Mouse (Mus musculus) liver, adult (tissue): ENCODE measurements around the gene Rsl24d1.

ENCODE experiments used
- GATA4 ChIP-seq: IDR thresholded peaks from 2 replicates; pipeline ENCODE4 v1.6.1; 2014; ENCODE audit warnings: mild to moderate bottlenecking, low read length; ENCODE audit not compliant: insufficient replicate concordance

Rsl24d1 gene

GRCm38 (mm10) chr9:73112919-73113906 is at the start of gene Rsl24d1:
Gene Rsl24d1 (plus strand): TSS chr9:73113426.
- no peak for TF ChIP-seq GATA4

GRCm38 (mm10) chr9:73063621-73064290 is 49.5 kb upstream of the Rsl24d1 start:
- no peak for TF ChIP-seq GATA4

- TF ChIP-seq GATA4 = no peak
Observed at GRCm38 (mm10) chr9:73067086-73067485, 46.1 kb upstream of the Rsl24d1 start.

- no peak for TF ChIP-seq GATA4
Observed at GRCm38 (mm10) chr9:73068230-73068679, 45.0 kb upstream of the Rsl24d1 start.

GRCm38 (mm10) chr9:73068688-73069087 is 44.5 kb upstream of the Rsl24d1 start:
- TF ChIP-seq GATA4 = no peak

GRCm38 (mm10) chr9:73070971-73071659 is 42.1 kb upstream of the Rsl24d1 start:
- TF ChIP-seq GATA4 = peak; percentile 86

- TF ChIP-seq GATA4 = no peak
Observed at GRCm38 (mm10) chr9:73072426-73072825, 40.8 kb upstream of the Rsl24d1 start.

- no peak for TF ChIP-seq GATA4
Observed at GRCm38 (mm10) chr9:73073169-73073568, 40.1 kb upstream of the Rsl24d1 start.

- TF ChIP-seq GATA4 = no peak
Observed at GRCm38 (mm10) chr9:73079801-73080325, 33.4 kb upstream of the Rsl24d1 start.

- no peak for TF ChIP-seq GATA4
Observed at GRCm38 (mm10) chr9:73082291-73083000, 30.8 kb upstream of the Rsl24d1 start.

GRCm38 (mm10) chr9:73083956-73084355 is 29.3 kb upstream of the Rsl24d1 start:
- no peak for TF ChIP-seq GATA4

- peak; percentile 90 for TF ChIP-seq GATA4
Observed at GRCm38 (mm10) chr9:73085845-73086244, 27.4 kb upstream of the Rsl24d1 start.

GRCm38 (mm10) chr9:73087121-73087520 is 26.1 kb upstream of the Rsl24d1 start:
- no peak for TF ChIP-seq GATA4

- no peak for TF ChIP-seq GATA4
Observed at GRCm38 (mm10) chr9:73087581-73087980, 25.6 kb upstream of the Rsl24d1 start.
